Mouse (Mus musculus) monocyte, adult 2 months (primary cell): Measurements from ENCODE around the gene Tgfb1.

Source experiments
- DNase-seq, 2 experiments: peaks; one replicate each; pipeline ENCODE4 v3.0.0; 2022; ENCODE audit warnings: low spot score in 2 of 2, low read depth in 1 of 2

The Tgfb1 gene

DNA sequence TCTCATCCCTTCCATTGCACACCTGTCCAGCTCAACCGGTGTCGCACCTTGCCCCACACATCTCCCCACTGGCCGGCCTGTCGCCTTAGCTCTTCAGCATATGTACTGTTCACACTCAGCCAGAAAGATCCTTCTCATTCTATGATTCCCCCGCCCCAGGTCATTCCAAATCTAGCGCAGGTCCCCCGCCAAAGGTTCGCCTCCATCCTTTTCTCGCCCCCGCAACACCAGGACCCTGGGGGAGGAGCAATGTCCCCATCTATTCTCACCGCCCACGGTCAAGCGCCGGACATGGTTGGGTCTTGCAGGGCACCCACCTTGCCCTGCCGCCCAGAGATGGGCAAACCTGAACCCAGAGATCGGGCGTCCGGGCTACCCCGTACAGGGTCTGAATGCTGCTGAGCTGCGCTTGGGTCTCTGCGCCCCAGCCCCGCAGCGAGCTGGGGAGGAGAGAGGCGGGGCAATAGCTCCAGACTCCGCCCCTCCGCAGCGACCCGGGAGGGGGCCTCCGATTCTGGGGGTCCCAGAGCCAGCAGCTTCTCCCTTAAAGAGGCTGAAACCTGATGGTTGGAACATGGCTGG, 12.0 kb upstream of the Tgfb1 start, which contains the start of gene Tmem91:
Gene Tmem91, minus strand, starts transcription at position 448 of the 582 bp plus-strand sequence.
- DNase-seq = no peak

- no peak for DNase-seq
Observed at GRCm38 (mm10) chr7:25675405-25675804, 11.4 kb upstream of the Tgfb1 start.

GRCm38 (mm10) chr7:25676085-25676781, 10.6 kb upstream of the Tgfb1 start:
- no peak for DNase-seq

GRCm38 (mm10) chr7:25677013-25677412, 9.8 kb upstream of the Tgfb1 start:
- no peak for DNase-seq

DNA sequence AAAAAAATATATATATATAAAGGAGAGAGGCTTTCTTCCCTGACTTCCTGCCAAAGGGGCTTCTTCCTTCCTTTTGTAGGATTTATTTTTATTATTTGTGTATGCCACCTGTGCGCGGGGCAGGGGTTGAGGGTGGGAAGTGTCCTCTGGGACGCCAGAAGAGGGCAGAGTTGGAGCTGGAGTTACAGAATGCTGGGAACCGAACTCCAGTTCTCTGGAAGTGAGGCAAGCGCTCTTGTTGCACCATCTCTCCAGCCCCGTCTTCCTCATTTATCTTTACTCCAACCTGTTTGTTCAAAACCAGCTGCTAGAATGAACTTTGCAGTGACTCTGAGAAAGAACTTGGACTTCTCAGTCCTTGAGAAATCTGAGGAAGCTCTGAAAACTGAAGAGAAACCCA, 6.8 kb upstream of the Tgfb1 start:
- peak in 1 of 2 experiments; percentile 35 for DNase-seq

GRCm38 (mm10) chr7:25680514-25681258, 6.1 kb upstream of the Tgfb1 start, which contains the start of gene B9d2:
Gene B9d2 (plus strand): TSS chr7:25680780.
- peak; percentile 94 to 98 for DNase-seq

DNA sequence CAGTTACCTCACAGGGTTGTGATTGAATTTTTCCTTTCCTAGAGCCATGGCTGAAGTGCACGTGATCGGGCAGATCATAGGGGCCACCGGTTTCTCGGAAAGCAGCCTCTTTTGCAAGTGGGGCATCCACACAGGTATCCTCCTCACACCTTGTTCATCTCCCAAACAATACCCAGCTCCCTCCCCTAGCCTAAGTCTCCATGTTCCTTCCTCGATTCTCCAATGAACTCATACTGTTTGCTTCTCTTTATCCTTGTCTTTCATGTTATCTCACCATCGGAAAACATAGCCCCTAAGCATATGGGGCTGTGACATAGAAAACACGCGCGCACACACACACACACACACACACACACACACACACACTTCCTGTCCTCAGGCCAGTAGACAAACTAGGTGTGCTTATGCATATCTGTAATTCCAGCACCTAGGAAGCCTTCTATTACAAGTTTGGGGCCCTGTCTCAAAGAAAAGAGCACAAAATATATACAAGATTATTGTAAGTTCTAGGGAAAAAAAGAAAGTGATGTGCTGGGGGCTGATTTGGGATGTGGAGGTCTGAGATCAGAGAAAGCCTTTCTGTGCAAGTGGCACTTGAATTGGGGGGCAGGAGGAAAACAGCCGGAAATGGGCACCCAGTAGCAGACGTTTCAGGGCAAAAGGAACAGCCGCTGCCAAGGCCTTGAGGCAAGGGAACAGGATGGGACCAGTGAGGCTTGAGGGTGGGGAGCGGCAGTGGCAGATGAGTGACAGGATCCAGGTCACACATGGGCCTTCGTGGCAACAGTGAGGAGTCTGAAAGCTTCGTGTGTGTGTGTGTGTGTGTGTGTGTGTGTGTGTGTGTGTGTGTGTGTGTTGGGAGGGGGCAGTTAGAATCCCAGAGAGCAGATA, 5.2 kb upstream of the Tgfb1 start:
- DNase-seq = no peak

- peak in 1 of 2 experiments; percentile 24 for DNase-seq
Observed at GRCm38 (mm10) chr7:25683474-25684180, 3.2 kb upstream of the Tgfb1 start.

- DNase-seq = no peak
Observed at GRCm38 (mm10) chr7:25684659-25685058, 2.1 kb upstream of the Tgfb1 start.

GRCm38 (mm10) chr7:25685926-25686470, 804 bp upstream of the Tgfb1 start:
- DNase-seq = no peak

- peak in 1 of 2 experiments; percentile 51 for DNase-seq
Observed at GRCm38 (mm10) chr7:25687811-25688401, 1.1 kb downstream of the Tgfb1 start.

GRCm38 (mm10) chr7:25688810-25689586, 2.2 kb downstream of the Tgfb1 start:
- peak; percentile 75 to 92 for DNase-seq

- no peak for DNase-seq
Observed at GRCm38 (mm10) chr7:25689603-25690021, 2.8 kb downstream of the Tgfb1 start.

GRCm38 (mm10) chr7:25690051-25690450, 3.2 kb downstream of the Tgfb1 start:
- DNase-seq = no peak

DNA sequence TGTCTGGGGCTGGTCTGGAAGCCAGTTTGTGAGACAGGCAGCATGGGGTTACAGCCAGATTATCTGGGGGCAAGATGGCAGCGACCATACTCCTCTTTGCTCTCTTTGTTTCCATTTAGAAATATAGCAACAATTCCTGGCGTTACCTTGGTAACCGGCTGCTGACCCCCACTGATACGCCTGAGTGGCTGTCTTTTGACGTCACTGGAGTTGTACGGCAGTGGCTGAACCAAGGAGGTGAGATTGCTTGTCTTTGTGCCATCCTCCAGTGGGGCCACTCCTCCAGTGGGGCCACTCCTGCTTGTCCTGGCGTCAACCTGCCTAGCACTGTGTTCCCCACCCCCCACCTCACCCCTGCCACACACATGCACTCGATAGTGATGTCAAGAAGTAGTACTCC, 7.3 kb downstream of the Tgfb1 start:
- DNase-seq = no peak

- no peak for DNase-seq
Observed at GRCm38 (mm10) chr7:25699851-25700250, 13.0 kb downstream of the Tgfb1 start.

DNA sequence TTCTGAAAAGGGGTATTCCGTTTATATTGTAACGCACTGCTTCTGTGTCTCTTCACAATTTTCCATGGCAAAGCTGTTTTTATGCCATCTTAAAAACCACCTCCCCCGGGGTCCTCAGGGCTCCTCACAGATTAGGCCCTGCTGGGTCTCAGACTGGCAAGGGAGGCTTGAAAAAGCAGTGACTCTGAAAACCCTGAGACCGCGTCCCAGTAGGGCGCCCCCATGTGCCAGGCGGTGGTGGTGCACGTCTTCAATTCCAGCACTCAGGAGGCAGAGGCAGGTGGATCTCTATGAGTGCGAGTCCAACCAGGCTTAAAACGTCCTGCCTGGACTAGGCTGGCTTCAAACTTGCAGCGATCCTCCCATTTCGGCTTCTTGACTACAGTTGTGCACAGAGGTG, 13.9 kb downstream of the Tgfb1 start:
- no peak for DNase-seq

- no peak for DNase-seq
Observed at GRCm38 (mm10) chr7:25702350-25702749, 15.5 kb downstream of the Tgfb1 start.
